Mouse (Mus musculus) embryonic facial prominence, embryonic 10.5 days (tissue): ENCODE measurements at regions not wholly inside any gene's neighbourhood (a gene's known extent, or its start where the extent isn't known, plus 50 kb on each side); places are given as distances from the start of the nearest gene placed in this dataset. TPM values are rescaled to one million over a fixed set of nuclear protein-coding genes. Genes with fewer than 3 reads are reported as not detected.

Experiments
- DNase-seq: peaks from one replicate; pipeline ENCODE4 v3.0.0-alpha.2; 2017; ENCODE audit warnings: low spot score
- H3K27ac ChIP-seq: fragments of 300-500 bp; sonication (generic); replicated peaks from 2 replicates; pipeline ENCODE4 v1.5.1; 2016; ENCODE audit warnings: mild to moderate bottlenecking
- H3K27me3 ChIP-seq: fragments of 300-500 bp; sonication (generic); replicated peaks from 2 replicates; pipeline ENCODE4 v1.6.1; 2016; ENCODE audit warnings: low read depth, mild to moderate bottlenecking; ENCODE audit not compliant: poor library complexity, severe bottlenecking
- H3K36me3 ChIP-seq: fragments of 300-500 bp; sonication (generic); replicated peaks from 2 replicates; pipeline ENCODE4 v1.6.1; 2016; ENCODE audit warnings: mild to moderate bottlenecking, moderate library complexity
- H3K4me1 ChIP-seq: fragments of 300-500 bp; sonication (generic); 2 replicates; pipeline ENCODE4 v1.6.1; 2016
- H3K4me3 ChIP-seq: fragments of 300-500 bp; sonication (generic); 2 replicates; pipeline ENCODE4 v1.5.1; 2016; ENCODE audit warnings: mild to moderate bottlenecking, moderate library complexity
- H3K9me3 ChIP-seq: fragments of 300-500 bp; sonication (generic); 2 replicates; pipeline ENCODE4 v1.6.1; 2016; ENCODE audit warnings: mild to moderate bottlenecking
- WGBS: fragments of 180-500 bp; shearing (Covaris S2); methylation state at CpG from one replicate; pipeline ENCODE4 v1.1.7; 2016; 5-methylcytosine and 5-hydroxymethylcytosine counted together
- microRNA-seq: library from miRNA; unstranded; fragments of <30 nt; microRNA quantifications from one replicate; pipeline ENCODE4, GENCODE M21; 2017

DNA sequence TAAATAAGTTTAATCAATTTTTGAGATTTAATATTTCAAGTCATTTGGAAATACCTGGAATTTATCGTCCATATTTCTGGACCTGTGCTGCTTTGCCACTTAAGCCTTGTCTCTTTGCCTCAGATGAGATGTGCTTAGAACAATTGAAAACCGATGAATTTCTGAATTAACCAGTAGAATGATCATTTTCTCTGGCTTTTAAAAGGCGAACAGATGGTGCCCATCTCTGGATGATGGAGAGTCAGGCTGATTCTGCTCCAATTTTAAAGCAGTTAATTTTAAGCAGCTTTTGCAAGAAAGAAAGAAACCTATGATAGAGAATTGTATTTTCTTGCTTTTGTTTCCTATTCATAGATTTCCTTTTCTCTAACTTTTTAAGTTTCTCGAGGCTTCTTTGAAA, 767.7 kb downstream of the Hace1 start:
- H3K4me1 ChIP-seq = no peaks in the 10 kb centered on the region
- H3K9me3 ChIP-seq = no peaks in the 10 kb centered on the region
- no peak overlapping the region for H3K27ac ChIP-seq
- no peak for DNase-seq
- H3K27me3 ChIP-seq = no peaks in the 10 kb centered on the region
- no peaks in the 10 kb centered on the region for H3K36me3 ChIP-seq
- no peak overlapping the region for H3K4me3 ChIP-seq
- 78% methylated on average over 4 of the region's 4 CpGs for WGBS

DNA sequence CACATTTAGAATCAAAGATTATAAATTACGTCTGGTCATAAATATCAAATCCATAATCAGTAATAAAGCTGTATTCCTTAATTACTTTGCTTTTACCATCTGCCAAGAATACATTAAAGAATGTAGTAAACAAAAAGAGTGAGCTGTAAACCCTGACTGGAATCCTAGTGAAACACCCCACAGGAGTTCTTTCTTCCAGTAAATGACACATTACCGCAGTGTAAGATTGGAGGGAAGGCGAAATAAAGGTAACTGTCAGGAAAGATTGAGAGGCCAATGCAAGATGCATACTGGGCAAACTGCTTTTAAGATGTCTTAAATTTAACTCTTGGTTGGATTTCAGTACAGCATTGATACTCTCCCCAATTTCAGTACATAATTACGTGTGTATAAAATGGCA, 772.0 kb downstream of the Hace1 start:
- 78% methylated on average over 4 of the region's 4 CpGs for WGBS
- no peaks in the 10 kb centered on the region for H3K36me3 ChIP-seq
- no peak for DNase-seq
- H3K9me3 ChIP-seq = no peaks in the 10 kb centered on the region
- no peak overlapping the region for H3K4me3 ChIP-seq
- H3K4me1 ChIP-seq = no peaks in the 10 kb centered on the region
- H3K27me3 ChIP-seq = no peaks in the 10 kb centered on the region
- H3K27ac ChIP-seq = no peak overlapping the region

DNA sequence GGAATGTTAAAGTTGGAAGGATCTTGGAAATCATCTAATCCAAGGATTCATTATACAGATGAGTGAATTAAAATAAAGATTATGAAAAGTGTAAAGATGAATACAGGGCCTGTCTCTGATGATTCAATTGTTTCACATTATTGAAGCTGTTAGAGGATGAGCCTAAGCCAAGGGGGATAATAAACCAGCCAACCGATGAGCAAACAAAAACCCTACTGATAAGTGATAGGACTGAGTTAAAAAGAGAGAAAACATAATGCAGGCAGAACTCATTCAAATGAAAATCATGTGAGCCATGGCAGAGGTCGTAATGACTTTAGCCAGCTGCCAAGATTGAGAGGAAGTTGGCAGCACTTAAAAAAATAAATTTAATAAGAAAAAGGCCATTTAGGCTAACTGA, 772.6 kb downstream of the Hace1 start:
- H3K27ac ChIP-seq = no peak overlapping the region
- 37% methylated on average over 2 of the region's 2 CpGs for WGBS

DNA sequence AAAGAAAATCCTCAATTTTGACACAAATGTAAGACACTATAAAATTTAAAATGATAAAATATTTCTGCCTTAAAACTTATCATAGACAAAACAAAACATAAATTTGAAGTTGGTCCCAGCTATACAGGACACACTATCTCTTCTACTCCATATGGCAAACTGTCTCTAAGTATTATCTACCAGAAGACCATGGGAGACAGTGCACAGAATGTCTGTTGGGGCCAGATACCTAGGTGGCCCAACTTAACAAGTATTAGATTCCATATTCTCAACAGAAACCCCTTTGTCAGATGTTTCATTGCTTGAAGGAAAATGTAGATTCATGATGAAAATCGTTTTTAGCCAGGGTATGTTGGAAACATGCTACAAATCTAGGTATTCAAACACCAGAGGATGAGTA, 779.1 kb downstream of the Hace1 start:
- DNase-seq = no peak
- no peaks in the 10 kb centered on the region for H3K9me3 ChIP-seq
- H3K27ac ChIP-seq = no peak overlapping the region
- H3K4me3 ChIP-seq = no peak overlapping the region
- no peaks in the 10 kb centered on the region for H3K36me3 ChIP-seq
- WGBS = 76% methylated on average over 1 of the region's 1 CpGs
- no peaks in the 10 kb centered on the region for H3K4me1 ChIP-seq
- H3K27me3 ChIP-seq = no peaks in the 10 kb centered on the region

More for the DNA sequence above, 772.6 kb downstream of the Hace1 start:
- Histone ChIP-seq H3K36me3 (no peaks in the 10 kb centered on the region), H3K27me3 (no peaks in the 10 kb centered on the region), H3K4me3 (no peak overlapping the region), H3K9me3 (no peaks in the 10 kb centered on the region), H3K4me1 (no peaks in the 10 kb centered on the region)
- DNase-seq = no peak

DNA sequence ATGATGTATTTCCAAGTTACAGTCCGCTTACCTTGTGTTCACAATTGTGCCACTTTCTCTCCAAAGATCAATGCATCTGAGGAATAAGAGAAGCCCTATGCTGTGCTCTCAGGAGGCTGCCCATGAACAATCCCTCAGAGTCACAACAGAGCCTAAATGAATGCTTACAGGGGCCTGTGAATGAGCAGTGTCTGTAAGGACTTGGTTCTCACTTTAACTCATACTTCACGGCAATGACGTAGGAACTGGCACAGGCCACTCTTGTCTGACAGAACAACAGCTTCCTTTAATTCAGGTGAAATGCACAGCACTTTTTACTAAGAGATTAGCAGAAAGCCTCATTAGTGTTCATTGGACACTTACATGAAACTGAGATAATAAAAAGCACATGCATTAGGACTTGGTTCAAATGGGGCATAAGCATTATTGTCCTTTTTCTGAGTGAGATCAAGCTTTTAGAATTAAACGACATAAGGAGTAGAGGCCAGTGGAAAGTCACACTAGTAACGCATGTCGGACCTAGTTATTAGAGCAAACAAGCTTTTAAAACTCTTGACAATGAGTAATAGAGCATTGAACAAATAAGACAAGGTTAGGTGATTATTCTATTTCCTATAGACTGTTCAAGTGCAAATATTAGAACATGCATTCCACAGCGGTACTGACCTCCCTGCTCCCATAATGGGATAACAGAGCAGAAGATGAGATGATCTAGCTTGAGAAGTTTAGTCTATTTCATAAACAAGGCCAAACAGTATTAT, 796.3 kb downstream of the Hace1 start:
- Histone ChIP-seq H3K36me3 (no peaks in the 10 kb centered on the region), H3K4me1 (no peaks in the 10 kb centered on the region), H3K27me3 (no peaks in the 10 kb centered on the region), H3K4me3 (no peak overlapping the region), H3K27ac (no peak overlapping the region), H3K9me3 (no peaks in the 10 kb centered on the region)
- DNase-seq = no peak
- WGBS = 85% methylated on average over 7 of the region's 7 CpGs

DNA sequence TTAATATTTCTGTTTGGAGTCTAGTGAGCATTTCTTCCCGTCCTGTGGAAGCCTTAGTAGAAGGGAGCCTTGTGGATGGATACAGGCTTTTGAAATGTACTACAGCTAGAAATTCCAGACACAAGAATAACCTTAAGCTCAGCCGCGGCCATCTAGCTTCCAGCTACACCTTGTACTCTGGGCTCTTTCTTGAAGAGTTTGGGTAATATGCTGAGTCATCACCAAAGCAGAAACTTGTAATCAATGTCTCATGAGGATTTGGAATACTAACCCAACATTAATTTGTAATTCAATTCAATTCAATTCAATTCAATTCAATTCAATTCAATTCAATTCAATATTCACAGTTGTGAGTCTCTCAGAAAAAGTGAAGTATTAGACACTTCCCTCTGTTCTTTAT, 797.0 kb downstream of the Hace1 start:
- 88% methylated on average over 3 of the region's 3 CpGs for WGBS
- DNase-seq = no peak
- H3K4me3 ChIP-seq = no peak overlapping the region
- no peaks in the 10 kb centered on the region for H3K9me3 ChIP-seq
- H3K4me1 ChIP-seq = no peaks in the 10 kb centered on the region
- H3K27ac ChIP-seq = no peak overlapping the region
- H3K36me3 ChIP-seq = no peaks in the 10 kb centered on the region
- no peaks in the 10 kb centered on the region for H3K27me3 ChIP-seq

DNA sequence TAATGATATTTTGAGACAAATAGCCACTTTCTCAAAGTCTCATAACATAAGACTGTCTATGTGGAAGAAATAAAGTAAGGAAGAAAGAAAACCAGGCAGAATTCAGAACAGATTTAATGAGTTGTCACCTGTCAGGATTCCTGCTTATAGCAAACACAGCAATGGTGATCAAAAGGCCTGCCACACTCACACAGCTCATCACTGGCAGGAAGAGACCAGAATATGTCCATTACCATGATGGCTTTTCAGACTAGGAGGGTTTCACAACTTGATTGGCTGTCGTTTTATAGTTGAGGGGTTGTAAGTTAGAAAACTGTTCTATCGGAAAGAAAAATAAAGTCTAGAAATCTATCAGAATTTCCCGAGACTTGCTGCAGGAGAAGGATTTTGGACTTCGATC, 819.5 kb downstream of the Hace1 start:
- Histone ChIP-seq H3K4me1 (no peaks in the 10 kb centered on the region), H3K27me3 (no peaks in the 10 kb centered on the region), H3K27ac (no peak overlapping the region), H3K9me3 (no peaks in the 10 kb centered on the region), H3K4me3 (no peak overlapping the region), H3K36me3 (no peaks in the 10 kb centered on the region)
- DNase-seq = no peak
- WGBS = 89% methylated on average over 4 of the region's 4 CpGs

DNA sequence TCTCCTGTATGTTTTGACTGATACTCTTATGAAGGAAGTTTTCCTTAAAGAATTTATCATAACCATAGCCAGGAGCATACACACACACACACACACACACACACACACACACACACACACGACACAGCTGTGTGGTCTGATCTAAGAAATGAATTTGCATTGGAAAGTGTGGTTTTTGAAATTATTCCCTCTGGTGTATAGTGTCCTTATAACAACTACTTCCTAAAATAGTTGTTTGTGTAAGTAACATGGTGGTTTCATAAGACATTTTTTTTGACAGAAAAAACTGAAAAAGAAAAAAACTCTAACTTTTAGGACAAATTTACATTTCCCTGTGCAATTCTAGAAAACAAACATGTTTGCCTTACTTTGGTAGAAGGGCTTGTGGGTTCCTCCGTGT, 826.3 kb downstream of the Hace1 start:
- H3K27me3 ChIP-seq = no peaks in the 10 kb centered on the region
- no peaks in the 10 kb centered on the region for H3K36me3 ChIP-seq
- 89% methylated on average over 2 of the region's 2 CpGs for WGBS
- no peak overlapping the region for H3K27ac ChIP-seq
- no peaks in the 10 kb centered on the region for H3K9me3 ChIP-seq
- no peak overlapping the region for H3K4me3 ChIP-seq
- no peak for DNase-seq
- H3K4me1 ChIP-seq = no peaks in the 10 kb centered on the region

Small RNA genes lying in the stretch of these regions (microRNA-seq; reads per million reads assigned to microRNA genes)
- gene Gm27410 = not detected
